Mouse (Mus musculus) cerebellum, adult 2 months (tissue): ENCODE results near the gene Cck.

Source experiments
- CTCF ChIP-seq: fragments of 200-500 bp; IDR thresholded peaks from 2 replicates; pipeline ENCODE4 v1.5.1; 2011; ENCODE audit warnings: low read depth, mild to moderate bottlenecking, control low read depth, low read length, moderate library complexity, borderline replicate concordance; ENCODE audit not compliant: insufficient read depth
- POLR2A ChIP-seq: fragments of 200-500 bp; IDR thresholded peaks from 2 replicates; pipeline ENCODE4 v1.6.1; 2011; ENCODE audit warnings: low read length, control low read depth, borderline replicate concordance; ENCODE audit not compliant: insufficient read depth

GRCm38 (mm10) chr9:121487216-121487615 is 8.3 kb downstream of the Cck start:
- TF ChIP-seq CTCF (no peak), POLR2A (no peak)
